Mouse (Mus musculus): ENCODE data around the gene Glt8d2. TPM values are rescaled to one million over a fixed set of nuclear protein-coding genes. Genes with fewer than 3 reads are reported as not detected.
"Not testable (repeated sequence)": the region's sequence is repeated elsewhere in the genome, so short reads cannot be mapped to it uniquely, and the experiment has no call there.

The Glt8d2 gene
- polyA plus RNA-seq, 1 experiment from 2014 or later: 1.5 TPM

- TF ChIP-seq CTCF (IDR thresholded peaks at IDR 0.05; ENCODE audit: low read depth): no peak
- WGBS: 90% methylated on average over 3 of the region's 3 CpGs
- H3K9ac ChIP-seq (ENCODE audit: low read depth, low read length): no peak overlapping the region
- H3K4me1 ChIP-seq (replicated peaks; ENCODE audit: insufficient read depth, low read length): no peaks in the 10 kb centered on the region
- DNase-seq (ENCODE audit: low spot score) (no peak), ATAC-seq (replicated peaks; ENCODE audit: low FRiP score, low read depth) (no peak)
- H3K27ac ChIP-seq: no peak overlapping the region
- H3K27me3 ChIP-seq (ENCODE audit: insufficient read depth, low read length): no peaks in the 10 kb centered on the region
- no peaks in the 10 kb centered on the region for H3K9me3 ChIP-seq (replicated peaks; ENCODE audit: low read length)
- no peak overlapping the region for H3K4me2 ChIP-seq (ENCODE audit: low read length)
- peaks cover 28% of the 10 kb centered on the region for H3K36me3 ChIP-seq (ENCODE audit: insufficient read depth, low read length)
- H3K4me3 ChIP-seq (replicated peaks; ENCODE audit: low read depth, low read length): no peak overlapping the region
These were observed 54.1 kb downstream of the Glt8d2 start for GRCm38 (mm10) chr10:82636321-82636720.

- Histone ChIP-seq H3K9ac (ENCODE audit: low read depth, low read length) (no peak overlapping the region), H3K36me3 (ENCODE audit: insufficient read depth, low read length) (peaks cover 11% of the 10 kb centered on the region)
- TF ChIP-seq CTCF (IDR thresholded peaks at IDR 0.05; ENCODE audit: low read depth): no peak
These were observed 56.1 kb downstream of the Glt8d2 start for GRCm38 (mm10) chr10:82634348-82634747.

GRCm38 (mm10) chr10:82632496-82633280 is 57.8 kb downstream of the Glt8d2 start:
- Histone ChIP-seq H3K27me3 (ENCODE audit: insufficient read depth, low read length) (no peaks in the 10 kb centered on the region), H3K4me2 (ENCODE audit: low read length) (no peak overlapping the region), H3K4me1 (replicated peaks; ENCODE audit: insufficient read depth, low read length) (no peaks in the 10 kb centered on the region), H3K27ac (no peak overlapping the region), H3K36me3 (ENCODE audit: insufficient read depth, low read length) (0 out of 2 replicates have a peak, but pooled peaks cover 3% of the 10 kb centered on the region), H3K4me3 (replicated peaks; ENCODE audit: low read depth, low read length) (no peak overlapping the region), H3K9me3 (replicated peaks; ENCODE audit: low read length) (no peaks in the 10 kb centered on the region), H3K9ac (ENCODE audit: low read depth, low read length) (no peak overlapping the region)
- ATAC-seq (replicated peaks; ENCODE audit: low FRiP score, low read depth): no peak
- 96% methylated on average over 12 of the region's 12 CpGs for WGBS
- no peak for TF ChIP-seq CTCF (IDR thresholded peaks at IDR 0.05; ENCODE audit: low read depth)
- no peak for DNase-seq (ENCODE audit: low spot score)

More at GRCm38 (mm10) chr10:82634348-82634747, 56.1 kb downstream of the Glt8d2 start:
- WGBS: 95% methylated on average over 7 of the region's 7 CpGs
- no peak for DNase-seq (ENCODE audit: low spot score)
- ATAC-seq (replicated peaks; ENCODE audit: low FRiP score, low read depth): no peak
- Histone ChIP-seq H3K9me3 (replicated peaks; ENCODE audit: low read length) (no peaks in the 10 kb centered on the region), H3K27me3 (ENCODE audit: insufficient read depth, low read length) (no peaks in the 10 kb centered on the region), H3K27ac (no peak overlapping the region), H3K4me3 (replicated peaks; ENCODE audit: low read depth, low read length) (no peak overlapping the region), H3K4me2 (ENCODE audit: low read length) (no peak overlapping the region), H3K4me1 (replicated peaks; ENCODE audit: insufficient read depth, low read length) (no peaks in the 10 kb centered on the region)

GRCm38 (mm10) chr10:82631133-82631532 is 59.3 kb downstream of the Glt8d2 start:
- H3K9me3 ChIP-seq (replicated peaks; ENCODE audit: low read length): no peaks in the 10 kb centered on the region
- no peaks in the 10 kb centered on the region for H3K4me1 ChIP-seq (replicated peaks; ENCODE audit: insufficient read depth, low read length)
- DNase-seq (ENCODE audit: low spot score): no peak
- no peak for TF ChIP-seq CTCF (IDR thresholded peaks at IDR 0.05; ENCODE audit: low read depth)
- H3K9ac ChIP-seq (ENCODE audit: low read depth, low read length): no peak overlapping the region
- H3K4me3 ChIP-seq (replicated peaks; ENCODE audit: low read depth, low read length): no peak overlapping the region
- no peak for ATAC-seq (replicated peaks; ENCODE audit: low FRiP score, low read depth)
- H3K36me3 ChIP-seq (ENCODE audit: insufficient read depth, low read length): no peaks in the 10 kb centered on the region
- peak overlapping the region; percentile 80; the same call in 1 of the 2 replicates for H3K4me2 ChIP-seq (ENCODE audit: low read length)
- no peaks in the 10 kb centered on the region for H3K27me3 ChIP-seq (ENCODE audit: insufficient read depth, low read length)
- H3K27ac ChIP-seq: no peak overlapping the region
- WGBS: 84% methylated on average over 7 of the region's 7 CpGs

GRCm38 (mm10) chr10:82630497-82630896 is 60.0 kb downstream of the Glt8d2 start:
- no peak for TF ChIP-seq CTCF (IDR thresholded peaks at IDR 0.05; ENCODE audit: low read depth)
- no peaks in the 10 kb centered on the region for H3K36me3 ChIP-seq (ENCODE audit: insufficient read depth, low read length)
- DNase-seq (ENCODE audit: low spot score) (no peak), ATAC-seq (replicated peaks; ENCODE audit: low FRiP score, low read depth) (no peak)
- H3K9me3 ChIP-seq (replicated peaks; ENCODE audit: low read length): no peaks in the 10 kb centered on the region
- 18% methylated on average over 7 of the region's 7 CpGs for WGBS
- H3K4me2 ChIP-seq (ENCODE audit: low read length): peak overlapping the region; percentile 80
- no peak overlapping the region for H3K27ac ChIP-seq
- H3K9ac ChIP-seq (ENCODE audit: low read depth, low read length): peak overlapping the region; percentile 79
- no peaks in the 10 kb centered on the region for H3K27me3 ChIP-seq (ENCODE audit: insufficient read depth, low read length)
- peak overlapping the region; percentile 77 for H3K4me3 ChIP-seq (replicated peaks; ENCODE audit: low read depth, low read length)
- H3K4me1 ChIP-seq (replicated peaks; ENCODE audit: insufficient read depth, low read length): no peaks in the 10 kb centered on the region

- DNase-seq (ENCODE audit: low spot score) (peak; percentile 96), ATAC-seq (replicated peaks; ENCODE audit: low FRiP score, low read depth) (peak; percentile 97)
- H3K4me1 ChIP-seq (replicated peaks; ENCODE audit: insufficient read depth, low read length); H3K9me3 ChIP-seq (replicated peaks; ENCODE audit: low read length); H3K36me3 ChIP-seq (ENCODE audit: insufficient read depth, low read length); H3K27me3 ChIP-seq (ENCODE audit: insufficient read depth, low read length): not testable (repeated sequence)
- Histone ChIP-seq H3K4me3 (replicated peaks; ENCODE audit: low read depth, low read length) (peak within 1 kb of the TSS; percentile 77), H3K4me2 (ENCODE audit: low read length) (peak within 1 kb of the TSS; percentile 88), H3K27ac (peak within 1 kb of the TSS; percentile 92), H3K9ac (ENCODE audit: low read depth, low read length) (peak within 1 kb of the TSS; percentile 79)
- under 1% methylated on average over 70 of the region's 78 CpGs for WGBS
These were observed 60.7 kb downstream of the Glt8d2 start, which contains the start of gene Tdg for GRCm38 (mm10) chr10:82629586-82630255. TSS of gene Tdg (plus strand) at chr10:82629828.
